Mouse (Mus musculus) c-Kit-negative CD71-positive TER-119-positive erythroid progenitor cells, embryonic 14.5 days (primary cell): ENCODE results near the gene Krt18.
"Not testable (repeated sequence)": the region's sequence is repeated elsewhere in the genome, so short reads cannot be mapped to it uniquely, and the experiment has no call there.

Source experiments
- DNase-seq: peaks from one replicate; pipeline ENCODE4 v3.0.0-alpha.2; 2013; ENCODE audit warnings: low read depth, low spot score

The Krt18 gene

GRCm38 (mm10) chr15:102028040-102028439, at the start of gene Krt18:
Gene Krt18, plus strand, starts transcription at chr15:102028180.
- no peak for DNase-seq

- DNase-seq = no peak
Observed at GRCm38 (mm10) chr15:101980849-101981248, 47.1 kb upstream of the Krt18 start.

- DNase-seq = no peak
Observed at GRCm38 (mm10) chr15:101983315-101983948, 44.5 kb upstream of the Krt18 start.

- peak; percentile 84 for DNase-seq
Observed at GRCm38 (mm10) chr15:101983949-101984601, 43.9 kb upstream of the Krt18 start.

GRCm38 (mm10) chr15:101984746-101985145, 43.2 kb upstream of the Krt18 start:
- DNase-seq = no peak

- peak; percentile 64 for DNase-seq
Observed at GRCm38 (mm10) chr15:101988119-101988518, 39.9 kb upstream of the Krt18 start.

GRCm38 (mm10) chr15:101988714-101989113, 39.3 kb upstream of the Krt18 start:
- DNase-seq = no peak

- no peak for DNase-seq
Observed at GRCm38 (mm10) chr15:101990946-101991345, 37.0 kb upstream of the Krt18 start.

GRCm38 (mm10) chr15:101994365-101994764, 33.6 kb upstream of the Krt18 start:
- no peak for DNase-seq

GRCm38 (mm10) chr15:101995484-101996236, 32.3 kb upstream of the Krt18 start:
- no peak for DNase-seq

- DNase-seq = not testable (repeated sequence)
Observed at GRCm38 (mm10) chr15:101996450-101997078, 31.4 kb upstream of the Krt18 start.

- no peak for DNase-seq
Observed at GRCm38 (mm10) chr15:101999156-101999555, 28.8 kb upstream of the Krt18 start.

- no peak for DNase-seq
Observed at GRCm38 (mm10) chr15:101999676-102000335, 28.2 kb upstream of the Krt18 start.

- DNase-seq = no peak
Observed at GRCm38 (mm10) chr15:102002646-102003488, 25.1 kb upstream of the Krt18 start.

GRCm38 (mm10) chr15:102003516-102003915, 24.5 kb upstream of the Krt18 start:
- no peak for DNase-seq

- DNase-seq = no peak
Observed at GRCm38 (mm10) chr15:102004189-102004588, 23.8 kb upstream of the Krt18 start, which contains the start of gene Krt8. Gene Krt8, minus strand, starts transcription at chr15:102004482.

GRCm38 (mm10) chr15:102005290-102005689, 22.7 kb upstream of the Krt18 start:
- DNase-seq = no peak

- DNase-seq = no peak
Observed at GRCm38 (mm10) chr15:102006317-102006716, 21.7 kb upstream of the Krt18 start.

- no peak for DNase-seq
Observed at GRCm38 (mm10) chr15:102007097-102008069, 20.6 kb upstream of the Krt18 start.
